In the genomic region with DNA sequence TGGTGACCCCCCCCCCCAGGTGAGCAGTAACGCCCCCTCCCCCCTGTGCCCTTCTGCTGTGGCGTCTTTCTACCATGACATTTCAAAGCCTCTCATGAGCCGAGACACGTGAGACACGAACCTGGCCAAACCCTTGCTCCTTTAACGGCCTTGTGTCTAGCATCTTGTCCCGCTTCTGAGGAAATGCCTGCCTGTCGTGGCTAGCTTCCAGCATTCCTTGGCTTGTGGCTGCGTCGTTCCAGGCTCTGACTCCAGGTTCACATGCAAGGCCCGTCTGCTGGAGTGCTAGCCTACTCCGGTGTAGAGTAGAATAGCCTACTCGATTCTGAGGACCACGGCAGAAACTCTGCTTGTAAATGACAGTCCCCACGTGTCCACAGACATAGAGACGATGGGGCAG, we compare ENCODE assay signal across 9 mouse cellular contexts.
DNase-seq lines count a peak whose midpoint lies in the region; ATAC-seq and TF ChIP-seq lines count a peak whose summit lies in the region.
"Had no signal": no experiment of that assay in that cellular context is flagged by ENCODE, and none has a peak within 500 bp of the region (broad histone marks: within the 10 kb centered on the region; RNA-seq: fewer than 3 reads in every experiment).

No protein-coding gene starts in this region.

- H3K4me2 ChIP-seq in kidney, embryonic 16.5 days (replicated peaks; ENCODE audit: low read depth, low read length), result no peak overlapping the region
- H3K4me2 ChIP-seq in kidney, postnatal 0 days (ENCODE audit: low read length), result no peak overlapping the region
- H3K4me2 ChIP-seq in stomach, postnatal 0 days (replicated peaks; ENCODE audit: low read depth), result no peak overlapping the region
- H3K4me2 ChIP-seq: heart, embryonic 15.5 days had no signal

- DNase-seq in kidney, adult 11 months, result peak; percentile 92
- DNase-seq in adrenal gland, postnatal 10 days, result peak; percentile 74
- DNase-seq in gastrocnemius, postnatal 10 days, result peak; percentile 71
- DNase-seq in kidney, postnatal 0 days (ENCODE audit: low spot score), result peak; percentile 56
- peak; percentile 65 to 81 for DNase-seq in lung, postnatal 4 days
- no peak for DNase-seq in stomach, postnatal 0 days (ENCODE audit: low spot score)

- H3K9me3 ChIP-seq in kidney, embryonic 16.5 days (ENCODE audit: low read length), result no peaks in the 10 kb centered on the region
- H3K9me3 ChIP-seq in kidney, postnatal 0 days (replicated peaks; ENCODE audit: low read length), result no peaks in the 10 kb centered on the region
- H3K9me3 ChIP-seq in stomach, postnatal 0 days (ENCODE audit: control insufficient read depth, low read length), result no peaks in the 10 kb centered on the region
- H3K9me3 ChIP-seq: heart, embryonic 15.5 days had no signal

- no peak overlapping the region for H3K27ac ChIP-seq in kidney, embryonic 16.5 days (ENCODE audit: low read length)
- no peak overlapping the region for H3K27ac ChIP-seq in kidney, postnatal 0 days
- no peak overlapping the region for H3K27ac ChIP-seq in stomach, postnatal 0 days (replicated peaks)
- H3K27ac ChIP-seq: heart, embryonic 15.5 days had no signal

- TF ChIP-seq EP300 in stomach, postnatal 0 days (optimal IDR thresholded peaks at IDR 0.05), result no peak

- 34% methylated on average over 14 of the region's 16 CpGs for WGBS in kidney, embryonic 16.5 days
- 26% methylated on average over 16 of the region's 16 CpGs for WGBS in kidney, postnatal 0 days
- 56% methylated on average over 15 of the region's 16 CpGs for WGBS in stomach, postnatal 0 days

- no peak overlapping the region; the same call in 1 of the 2 replicates for H3K9ac ChIP-seq in kidney, embryonic 16.5 days (replicated peaks; ENCODE audit: low read length)
- 0 out of 2 replicates have a peak overlapping the region, but pooled peaks have one; percentile 1 for H3K9ac ChIP-seq in kidney, postnatal 0 days (ENCODE audit: low read depth, low read length)
- no peak overlapping the region for H3K9ac ChIP-seq in stomach, postnatal 0 days (ENCODE audit: low read length)
- H3K9ac ChIP-seq: heart, embryonic 15.5 days had no signal

- TF ChIP-seq CTCF in kidney, postnatal 0 days (IDR thresholded peaks at IDR 0.05; ENCODE audit: low read depth), result no peak
- no peak for TF ChIP-seq CTCF in stomach, postnatal 0 days (IDR thresholded peaks at IDR 0.05; ENCODE audit: low read depth)

- H3K27me3 ChIP-seq in kidney, embryonic 16.5 days (ENCODE audit: insufficient read depth, low read length), result peaks cover 7% of the 10 kb centered on the region; the same call in 1 of the 2 replicates
- no peaks in the 10 kb centered on the region for H3K27me3 ChIP-seq in kidney, postnatal 0 days (ENCODE audit: insufficient read depth, low read length)
- no peaks in the 10 kb centered on the region for H3K27me3 ChIP-seq in stomach, postnatal 0 days (ENCODE audit: control insufficient read depth, insufficient read depth, low read length)
- H3K27me3 ChIP-seq: heart, embryonic 15.5 days had no signal

- peaks cover 78% of the 10 kb centered on the region for H3K4me1 ChIP-seq in kidney, embryonic 16.5 days (ENCODE audit: insufficient read depth, low read length)
- peaks cover 47% of the 10 kb centered on the region for H3K4me1 ChIP-seq in kidney, postnatal 0 days (replicated peaks; ENCODE audit: insufficient read depth, low read length)
- H3K4me1 ChIP-seq in stomach, postnatal 0 days (replicated peaks; ENCODE audit: control insufficient read depth, insufficient read depth), result peaks cover 18% of the 10 kb centered on the region

- no peak overlapping the region for H3K4me3 ChIP-seq in kidney, embryonic 16.5 days (ENCODE audit: low read length)
- H3K4me3 ChIP-seq in kidney, postnatal 0 days (replicated peaks; ENCODE audit: low read depth, low read length), result no peak overlapping the region
- no peak overlapping the region for H3K4me3 ChIP-seq in stomach, postnatal 0 days (ENCODE audit: low read depth, low read length)
- H3K4me3 ChIP-seq: heart, embryonic 15.5 days had no signal

- no peak for ATAC-seq in kidney, embryonic 16.5 days (ENCODE audit: low FRiP score, low TSS enrichment)
- ATAC-seq in kidney, postnatal 0 days (replicated peaks; ENCODE audit: low FRiP score, low read depth), result no peak
- no peak for ATAC-seq in stomach, postnatal 0 days (ENCODE audit: low FRiP score, low TSS enrichment)
- ATAC-seq in frontal cortex, adult (ENCODE audit: low TSS enrichment), result no peak

- H3K36me3 ChIP-seq in kidney, embryonic 16.5 days (ENCODE audit: insufficient read depth, low read length), result no peaks in the 10 kb centered on the region
- no peaks in the 10 kb centered on the region for H3K36me3 ChIP-seq in kidney, postnatal 0 days (ENCODE audit: insufficient read depth, low read length)
- no peaks in the 10 kb centered on the region for H3K36me3 ChIP-seq in stomach, postnatal 0 days (ENCODE audit: control insufficient read depth, insufficient read depth, low read length)
- H3K36me3 ChIP-seq: heart, embryonic 15.5 days had no signal
